Mouse (Mus musculus) stomach, postnatal 0 days (tissue): ENCODE results near the gene Tigd3.

Experiments
- CTCF ChIP-seq: IDR thresholded peaks from 2 replicates; pipeline ENCODE4 v1.5.1; 2016; ENCODE audit warnings: antibody characterized with exemption, low read depth, mild to moderate bottlenecking, moderate library complexity
- EP300 ChIP-seq: optimal IDR thresholded peaks from 2 replicates; pipeline ENCODE3; 2016; ENCODE audit warnings: antibody characterized with exemption

- TF ChIP-seq EP300, result no peak
- TF ChIP-seq CTCF, result no peak
These were observed 41.3 kb upstream of the Tigd3 start for GRCm38 (mm10) chr19:5935266-5935665.
